Mouse (Mus musculus) forebrain, embryonic 14.5 days (tissue): ENCODE results near the gene Hoxd1. TPM values are rescaled to one million over a fixed set of nuclear protein-coding genes. Genes with fewer than 3 reads are reported as not detected.

Source experiments
- ATAC-seq: fragments of 200-750 bp; cut with Nextera tagmentation; 2 replicates; pipeline ENCODE4 v1.8.0; 2017; ENCODE audit warnings: mild to moderate bottlenecking, moderate library complexity
- DNase-seq: peaks from one replicate; pipeline ENCODE4 v3.0.0-alpha.2; 2015; ENCODE audit warnings: low spot score
- H3K27ac ChIP-seq: fragments of 300-500 bp; sonication (generic); 2 replicates; pipeline ENCODE4 v1.5.1; 2014; ENCODE audit warnings: low read depth, mild to moderate bottlenecking, control low read depth, low read length, moderate library complexity
- H3K27me3 ChIP-seq: fragments of 300-500 bp; sonication (generic); replicated peaks from 2 replicates; pipeline ENCODE4 v1.6.1; 2014; ENCODE audit warnings: low read length, control low read depth, mixed read lengths; ENCODE audit not compliant: control insufficient read depth, insufficient read depth
- H3K36me3 ChIP-seq: fragments of 300-500 bp; sonication (generic); 2 replicates; pipeline ENCODE4 v1.6.1; 2014; ENCODE audit warnings: low read length, control low read depth; ENCODE audit not compliant: control insufficient read depth, insufficient read depth
- H3K4me1 ChIP-seq: fragments of 300-500 bp; sonication (generic); 2 replicates; pipeline ENCODE4 v1.6.1; 2014; ENCODE audit warnings: antibody characterized with exemption, low read length, control low read depth; ENCODE audit not compliant: control insufficient read depth, insufficient read depth
- H3K4me2 ChIP-seq: fragments of 300-500 bp; sonication (generic); 2 replicates; pipeline ENCODE4 v1.6.1; 2014; ENCODE audit warnings: mild to moderate bottlenecking, control low read depth, low read length
- H3K4me3 ChIP-seq: fragments of 300-500 bp; sonication (generic); 2 replicates; pipeline ENCODE4 v1.5.1; 2014; ENCODE audit warnings: low read depth, low read length, control low read depth
- H3K9ac ChIP-seq: fragments of 300-500 bp; sonication (generic); 2 replicates; pipeline ENCODE4 v1.6.1; 2014; ENCODE audit warnings: mild to moderate bottlenecking, low read length, control low read depth, moderate library complexity
- H3K9me3 ChIP-seq: fragments of 300-500 bp; sonication (generic); replicated peaks from 2 replicates; pipeline ENCODE4 v1.6.1; 2016; ENCODE audit warnings: low read length, control low read depth, mixed read lengths; ENCODE audit not compliant: control insufficient read depth
- WGBS: fragments of 180-500 bp; shearing (Covaris S2); extraction: QIAGEN DNeasy Blood & Tissue Kit; methylation state at CpG from one replicate; pipeline ENCODE4 v1.1.7; 2014; 5-methylcytosine and 5-hydroxymethylcytosine counted together
- polyA plus RNA-seq: library from polyadenylated mRNA; unstranded; fragments of >200 nt; fragmentation: Nextera tagmentation; extraction: Ambion mirVana; gene quantifications from 2 replicates; pipeline ENCODE4 v1.2.1, GENCODE M21; 2014

The Hoxd1 gene
- polyA plus RNA-seq, 1 experiment from 2014 or later, result not detected

- H3K27ac ChIP-seq, result no peak overlapping the region
- H3K27me3 ChIP-seq, result peaks cover 90% of the 10 kb centered on the region
- H3K9me3 ChIP-seq, result no peaks in the 10 kb centered on the region
- DNase-seq, result no peak
- no peaks in the 10 kb centered on the region for H3K36me3 ChIP-seq
- peaks cover 2% of the 10 kb centered on the region; the same call in 1 of the 2 replicates for H3K4me1 ChIP-seq
- no peak overlapping the region for H3K4me2 ChIP-seq
- H3K4me3 ChIP-seq, result no peak overlapping the region
- no peak overlapping the region for H3K9ac ChIP-seq
- ATAC-seq, result no peak
Observed at GRCm38 (mm10) chr2:74731055-74731454, 31.7 kb upstream of the Hoxd1 start.

- H3K9ac ChIP-seq, result no peak overlapping the region
- ATAC-seq (no peak), DNase-seq (no peak)
- H3K4me1 ChIP-seq, result peaks cover 4% of the 10 kb centered on the region; the same call in 1 of the 2 replicates
- no peaks in the 10 kb centered on the region for H3K36me3 ChIP-seq
- no peaks in the 10 kb centered on the region for H3K9me3 ChIP-seq
- no peak overlapping the region for H3K4me3 ChIP-seq
- peaks cover 90% of the 10 kb centered on the region for H3K27me3 ChIP-seq
- no peak overlapping the region for H3K4me2 ChIP-seq
- WGBS, result 2% methylated on average over 9 of the region's 9 CpGs
- no peak overlapping the region for H3K27ac ChIP-seq
Observed at GRCm38 (mm10) chr2:74731799-74732512, 30.8 kb upstream of the Hoxd1 start.

GRCm38 (mm10) chr2:74732513-74733316, 30.1 kb upstream of the Hoxd1 start:
- no peak overlapping the region for H3K27ac ChIP-seq
- H3K9me3 ChIP-seq, result no peaks in the 10 kb centered on the region
- H3K9ac ChIP-seq, result no peak overlapping the region
- H3K4me1 ChIP-seq, result peaks cover 4% of the 10 kb centered on the region; the same call in 1 of the 2 replicates
- DNase-seq (no peak), ATAC-seq (no peak)
- peaks cover 90% of the 10 kb centered on the region for H3K27me3 ChIP-seq
- WGBS, result under 1% methylated on average over 52 of the region's 52 CpGs
- H3K36me3 ChIP-seq, result no peaks in the 10 kb centered on the region
- no peak overlapping the region for H3K4me3 ChIP-seq
- H3K4me2 ChIP-seq, result no peak overlapping the region

GRCm38 (mm10) chr2:74733317-74733661, 29.5 kb upstream of the Hoxd1 start:
- H3K9ac ChIP-seq, result no peak overlapping the region
- DNase-seq, result no peak
- H3K27me3 ChIP-seq, result peaks cover 90% of the 10 kb centered on the region
- H3K27ac ChIP-seq, result no peak overlapping the region
- H3K4me1 ChIP-seq, result peaks cover 4% of the 10 kb centered on the region; the same call in 1 of the 2 replicates
- no peaks in the 10 kb centered on the region for H3K9me3 ChIP-seq
- no peak overlapping the region for H3K4me2 ChIP-seq
- no peak for ATAC-seq
- H3K4me3 ChIP-seq, result no peak overlapping the region
- 1% methylated on average over 16 of the region's 16 CpGs for WGBS
- no peaks in the 10 kb centered on the region for H3K36me3 ChIP-seq

- Histone ChIP-seq H3K36me3 (no peaks in the 10 kb centered on the region), H3K27me3 (peaks cover 90% of the 10 kb centered on the region), H3K4me1 (peaks cover 4% of the 10 kb centered on the region; the same call in 1 of the 2 replicates), H3K4me3 (no peak overlapping the region), H3K4me2 (no peak overlapping the region), H3K9ac (no peak overlapping the region), H3K9me3 (no peaks in the 10 kb centered on the region), H3K27ac (no peak overlapping the region)
- ATAC-seq, result no peak
- WGBS, result 2% methylated on average over 6 of the region's 6 CpGs
- DNase-seq, result no peak
Observed at GRCm38 (mm10) chr2:74733765-74734164, 29.0 kb upstream of the Hoxd1 start.

- Histone ChIP-seq H3K9ac (no peak overlapping the region), H3K9me3 (no peaks in the 10 kb centered on the region), H3K36me3 (no peaks in the 10 kb centered on the region), H3K4me2 (no peak overlapping the region), H3K4me3 (no peak overlapping the region), H3K4me1 (peaks cover 4% of the 10 kb centered on the region; the same call in 1 of the 2 replicates), H3K27ac (no peak overlapping the region), H3K27me3 (peaks cover 90% of the 10 kb centered on the region)
- WGBS, result under 1% methylated on average over 13 of the region's 13 CpGs
- ATAC-seq, result no peak
- DNase-seq, result no peak
Observed at GRCm38 (mm10) chr2:74734451-74734850, 28.3 kb upstream of the Hoxd1 start.

GRCm38 (mm10) chr2:74734996-74735811, 27.6 kb upstream of the Hoxd1 start:
- WGBS, result 1% methylated on average over 27 of the region's 27 CpGs
- no peak for ATAC-seq
- no peak for DNase-seq
- Histone ChIP-seq H3K9me3 (no peaks in the 10 kb centered on the region), H3K4me2 (no peak overlapping the region), H3K4me3 (no peak overlapping the region), H3K9ac (no peak overlapping the region), H3K36me3 (no peaks in the 10 kb centered on the region), H3K4me1 (peaks cover 4% of the 10 kb centered on the region; the same call in 1 of the 2 replicates), H3K27me3 (peaks cover 90% of the 10 kb centered on the region), H3K27ac (no peak overlapping the region)

GRCm38 (mm10) chr2:74735851-74736687, 26.7 kb upstream of the Hoxd1 start:
- DNase-seq (no peak), ATAC-seq (no peak)
- Histone ChIP-seq H3K9ac (no peak overlapping the region), H3K27me3 (peaks cover 90% of the 10 kb centered on the region), H3K9me3 (no peaks in the 10 kb centered on the region), H3K4me2 (0 out of 2 replicates have a peak overlapping the region, but pooled peaks have one; percentile 12), H3K27ac (no peak overlapping the region), H3K4me3 (no peak overlapping the region), H3K4me1 (peaks cover 4% of the 10 kb centered on the region; the same call in 1 of the 2 replicates), H3K36me3 (no peaks in the 10 kb centered on the region)
- WGBS, result under 1% methylated on average over 42 of the region's 42 CpGs
